Mouse (Mus musculus): Measurements from ENCODE around the gene Klk5.

The Klk5 gene

GRCm38 (mm10) chr7:43841701-43842100 is at the start of gene Klk5:
Klk5 (plus strand) TSS chr7:43841971.
- in situ Hi-C loops (cut with MboI, MseI) = no loop called here

- in situ Hi-C loops (cut with MboI, MseI) = loop anchor here (25.0 kb wide), 1 partner anchor 666 kb away; the partner anchor contains the start of genes Aspdh and Josd2
These were observed 45.4 kb upstream of the Klk5 start for GRCm38 (mm10) chr7:43796355-43796754.

GRCm38 (mm10) chr7:43797333-43797769 is 44.4 kb upstream of the Klk5 start, which contains the start of gene Klk8:
Klk8 (plus strand) TSS chr7:43797577.
- in situ Hi-C loops (cut with MboI, MseI) = loop anchor here (25.0 kb wide), 1 partner anchor 665 kb away; the partner anchor contains the start of genes Aspdh and Josd2

- in situ Hi-C loops (cut with MboI, MseI) = loop anchor here (25.0 kb wide), 1 partner anchor 664 kb away; the partner anchor contains the start of genes Aspdh and Josd2
These were observed 43.8 kb upstream of the Klk5 start for GRCm38 (mm10) chr7:43797844-43798462.

GRCm38 (mm10) chr7:43799876-43800275 is 41.9 kb upstream of the Klk5 start:
- in situ Hi-C loops (cut with MboI, MseI) = loop anchor here (25.0 kb wide), 1 partner anchor 662 kb away; the partner anchor contains the start of genes Aspdh and Josd2

- in situ Hi-C loops (cut with MboI, MseI) = loop anchor here (5.0 kb wide), 1 partner anchor 34 kb away; no protein-coding TSS in a partner anchor
These were observed 30.8 kb upstream of the Klk5 start, which contains the start of gene Klk7 for GRCm38 (mm10) chr7:43810994-43811393. Klk7 (plus strand) TSS chr7:43811294.

GRCm38 (mm10) chr7:43815211-43815610 is 26.6 kb upstream of the Klk5 start:
- in situ Hi-C loops (cut with MboI, MseI) = no loop called here

- in situ Hi-C loops (cut with MboI, MseI) = no loop called here
These were observed 25.0 kb upstream of the Klk5 start for GRCm38 (mm10) chr7:43816746-43817145.

- in situ Hi-C loops (cut with MboI, MseI) = loop anchor here (10.0 kb wide), 1 partner anchor 363 kb away; the partner anchor contains the start of gene Klk1b24
These were observed 20.2 kb upstream of the Klk5 start for GRCm38 (mm10) chr7:43821581-43821980.

GRCm38 (mm10) chr7:43824199-43824598 is 17.6 kb upstream of the Klk5 start, which contains the start of gene Klk6:
Klk6 (plus strand) TSS chr7:43824499.
- in situ Hi-C loops (cut with MboI, MseI) = loop anchor here (10.0 kb wide), 1 partner anchor 361 kb away; the partner anchor contains the start of gene Klk1b24

- in situ Hi-C loops (cut with MboI, MseI) = loop anchor here (10.0 kb wide), 1 partner anchor 359 kb away; the partner anchor contains the start of gene Klk1b24
These were observed 15.7 kb upstream of the Klk5 start for GRCm38 (mm10) chr7:43826056-43826455.

GRCm38 (mm10) chr7:43827706-43828105 is 14.1 kb upstream of the Klk5 start:
- in situ Hi-C loops (cut with MboI, MseI) = loop anchor here (10.0 kb wide), 1 partner anchor 357 kb away; the partner anchor contains the start of gene Klk1b24

- in situ Hi-C loops (cut with MboI, MseI) = loop anchor here (10.0 kb wide), 1 partner anchor 356 kb away; the partner anchor contains the start of gene Klk1b24
These were observed 12.8 kb upstream of the Klk5 start for GRCm38 (mm10) chr7:43829006-43829405.

- in situ Hi-C loops (cut with MboI, MseI) = no loop called here
These were observed 2.0 kb downstream of the Klk5 start for GRCm38 (mm10) chr7:43843801-43844200.

- in situ Hi-C loops (cut with MboI, MseI) = no loop called here
These were observed 9.8 kb downstream of the Klk5 start for GRCm38 (mm10) chr7:43851616-43852015.

- in situ Hi-C loops (cut with MboI, MseI) = no loop called here
These were observed 13.0 kb downstream of the Klk5 start for GRCm38 (mm10) chr7:43854642-43855380.

GRCm38 (mm10) chr7:43855709-43856108 is 13.9 kb downstream of the Klk5 start:
- in situ Hi-C loops (cut with MboI, MseI) = no loop called here

- in situ Hi-C loops (cut with MboI, MseI) = no loop called here
These were observed 14.5 kb downstream of the Klk5 start for GRCm38 (mm10) chr7:43856307-43856706.

GRCm38 (mm10) chr7:43857501-43857900 is 15.7 kb downstream of the Klk5 start:
- in situ Hi-C loops (cut with MboI, MseI) = no loop called here

GRCm38 (mm10) chr7:43860411-43860810 is 18.6 kb downstream of the Klk5 start:
- in situ Hi-C loops (cut with MboI, MseI) = no loop called here

GRCm38 (mm10) chr7:43873237-43873636 is 31.5 kb downstream of the Klk5 start:
- in situ Hi-C loops (cut with MboI, MseI) = no loop called here

- in situ Hi-C loops (cut with MboI, MseI) = no loop called here
These were observed 31.9 kb downstream of the Klk5 start for GRCm38 (mm10) chr7:43873674-43874073.
